Mouse (Mus musculus): ENCODE measurements around the gene Epb41l4b. TPM values are rescaled to one million over a fixed set of nuclear protein-coding genes. Genes with fewer than 3 reads are reported as not detected.

Epb41l4b gene
- polyA plus RNA-seq, 1 experiment from 2014 or later = 2.4 TPM

- DNase-seq (ENCODE audit: low spot score) = no peak
Observed at GRCm38 (mm10) chr4:57153838-57154237, 10.6 kb upstream of the Epb41l4b start.

- DNase-seq (ENCODE audit: low spot score) = no peak
Observed at GRCm38 (mm10) chr4:57153068-57153835, 10.0 kb upstream of the Epb41l4b start.

GRCm38 (mm10) chr4:57148182-57148581 is 4.9 kb upstream of the Epb41l4b start:
- no peak for DNase-seq (ENCODE audit: low spot score)

GRCm38 (mm10) chr4:57142374-57143025 is 737 bp downstream of the Epb41l4b start:
- DNase-seq (ENCODE audit: low spot score) = peak; percentile 11

GRCm38 (mm10) chr4:57141908-57142361 is 1.3 kb downstream of the Epb41l4b start:
- no peak for DNase-seq (ENCODE audit: low spot score)

GRCm38 (mm10) chr4:57140992-57141717 is 2.1 kb downstream of the Epb41l4b start:
- DNase-seq (ENCODE audit: low spot score) = peak; percentile 2

- no peak for DNase-seq (ENCODE audit: low spot score)
Observed at GRCm38 (mm10) chr4:57140200-57140799, 2.9 kb downstream of the Epb41l4b start.

GRCm38 (mm10) chr4:57139433-57139832 is 3.8 kb downstream of the Epb41l4b start:
- no peak for DNase-seq (ENCODE audit: low spot score)

GRCm38 (mm10) chr4:57138093-57138440 is 5.2 kb downstream of the Epb41l4b start:
- no peak for DNase-seq (ENCODE audit: low spot score)

- no peak for DNase-seq (ENCODE audit: low spot score)
Observed at GRCm38 (mm10) chr4:57137371-57138092, 5.7 kb downstream of the Epb41l4b start.

GRCm38 (mm10) chr4:57135431-57135830 is 7.8 kb downstream of the Epb41l4b start:
- no peak for DNase-seq (ENCODE audit: low spot score)

- DNase-seq (ENCODE audit: low spot score) = no peak
Observed at GRCm38 (mm10) chr4:57134554-57134953, 8.7 kb downstream of the Epb41l4b start.

- no peak for DNase-seq (ENCODE audit: low spot score)
Observed at GRCm38 (mm10) chr4:57131839-57132238, 11.4 kb downstream of the Epb41l4b start.

GRCm38 (mm10) chr4:57129718-57130515 is 13.3 kb downstream of the Epb41l4b start:
- DNase-seq (ENCODE audit: low spot score) = no peak

GRCm38 (mm10) chr4:57123003-57123402 is 20.2 kb downstream of the Epb41l4b start:
- DNase-seq (ENCODE audit: low spot score) = no peak

GRCm38 (mm10) chr4:57122166-57122565 is 21.1 kb downstream of the Epb41l4b start:
- no peak for DNase-seq (ENCODE audit: low spot score)

GRCm38 (mm10) chr4:57120563-57120962 is 22.7 kb downstream of the Epb41l4b start:
- DNase-seq (ENCODE audit: low spot score) = peak; percentile 2

GRCm38 (mm10) chr4:57119976-57120375 is 23.3 kb downstream of the Epb41l4b start:
- DNase-seq (ENCODE audit: low spot score) = no peak

- DNase-seq (ENCODE audit: low spot score) = no peak
Observed at GRCm38 (mm10) chr4:57118883-57119282, 24.4 kb downstream of the Epb41l4b start.

GRCm38 (mm10) chr4:57116278-57116677 is 27.0 kb downstream of the Epb41l4b start:
- DNase-seq (ENCODE audit: low spot score) = no peak
